Mouse (Mus musculus): ENCODE results near the gene Hsph1. TPM values are rescaled to one million over a fixed set of nuclear protein-coding genes. Genes with fewer than 3 reads are reported as not detected.

The Hsph1 gene
- polyA plus RNA-seq, 1 experiment from 2014 or later, result 72.5 TPM

DNA sequence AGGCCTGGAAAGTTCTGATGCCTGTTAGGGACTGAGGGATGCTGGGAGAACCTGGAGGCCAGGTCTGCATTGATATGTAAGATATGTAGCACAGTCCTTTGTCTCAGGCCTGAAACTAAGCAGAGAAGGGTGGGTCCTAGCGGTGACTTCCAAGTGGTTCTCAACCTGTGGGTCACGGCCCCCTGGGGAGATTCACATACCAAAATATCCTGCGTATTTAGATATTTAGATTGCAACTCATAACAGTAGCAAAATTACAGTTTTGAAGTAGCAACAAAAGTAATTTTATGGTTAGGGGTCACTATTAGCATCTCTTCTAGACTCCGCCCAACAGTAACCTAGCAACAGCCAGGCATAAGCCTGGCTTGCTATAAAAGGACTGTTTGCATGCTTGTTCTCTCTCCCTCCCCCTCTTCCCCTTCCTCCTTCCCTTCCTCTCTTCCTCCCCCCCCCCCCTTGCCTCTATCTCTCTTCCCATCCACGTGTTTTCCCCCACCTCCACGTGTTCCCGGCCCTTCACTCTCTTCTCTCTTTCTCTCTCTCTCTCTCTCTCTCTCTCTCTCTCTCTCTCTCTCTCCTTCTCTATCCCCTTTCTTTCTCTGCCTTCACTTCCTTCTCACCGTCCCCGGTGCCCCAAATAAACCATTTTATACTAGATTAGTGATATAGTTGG lies 22.7 kb upstream of the Hsph1 start:
- no peak overlapping the region for H3K27ac ChIP-seq
- 64% methylated on average over 9 of the region's 9 CpGs for WGBS
- no peaks in the 10 kb centered on the region for H3K36me3 ChIP-seq
- H3K4me3 ChIP-seq, result no peak overlapping the region
- H3K9ac ChIP-seq, result no peak overlapping the region
- no peaks in the 10 kb centered on the region for H3K27me3 ChIP-seq
- H3K9me3 ChIP-seq, result peaks cover 7% of the 10 kb centered on the region
- no peak overlapping the region for H3K4me2 ChIP-seq (replicated peaks)
- ATAC-seq (ENCODE audit: low FRiP score, low read depth), result no peak
- H3K4me1 ChIP-seq, result no peaks in the 10 kb centered on the region

DNA sequence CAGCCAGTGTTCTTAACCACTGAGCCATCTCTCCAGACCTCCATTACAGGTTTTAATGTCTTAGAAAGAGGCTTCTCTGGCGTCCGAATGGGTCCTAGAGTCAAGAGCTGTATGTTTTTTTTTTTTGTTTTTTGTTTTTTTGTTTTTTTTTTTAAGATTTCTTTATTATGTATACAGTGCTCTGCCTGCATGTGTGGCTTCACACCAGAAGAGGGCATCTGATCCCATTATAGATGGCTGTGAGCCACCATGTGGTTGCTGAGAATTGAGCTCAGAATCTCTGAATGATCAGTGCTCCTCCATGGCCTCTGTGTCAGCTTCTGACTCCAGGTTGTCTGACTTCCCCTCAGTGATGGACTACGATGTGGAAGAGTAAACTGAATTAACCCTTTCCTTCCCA lies 21.8 kb upstream of the Hsph1 start:
- Histone ChIP-seq H3K4me1 (no peaks in the 10 kb centered on the region), H3K4me2 (replicated peaks) (no peak overlapping the region), H3K36me3 (no peaks in the 10 kb centered on the region), H3K4me3 (no peak overlapping the region), H3K9ac (no peak overlapping the region), H3K27ac (no peak overlapping the region), H3K27me3 (no peaks in the 10 kb centered on the region), H3K9me3 (peaks cover 7% of the 10 kb centered on the region)
- no peak for ATAC-seq (ENCODE audit: low FRiP score, low read depth)
- WGBS, result 63% methylated on average over 3 of the region's 3 CpGs

DNA sequence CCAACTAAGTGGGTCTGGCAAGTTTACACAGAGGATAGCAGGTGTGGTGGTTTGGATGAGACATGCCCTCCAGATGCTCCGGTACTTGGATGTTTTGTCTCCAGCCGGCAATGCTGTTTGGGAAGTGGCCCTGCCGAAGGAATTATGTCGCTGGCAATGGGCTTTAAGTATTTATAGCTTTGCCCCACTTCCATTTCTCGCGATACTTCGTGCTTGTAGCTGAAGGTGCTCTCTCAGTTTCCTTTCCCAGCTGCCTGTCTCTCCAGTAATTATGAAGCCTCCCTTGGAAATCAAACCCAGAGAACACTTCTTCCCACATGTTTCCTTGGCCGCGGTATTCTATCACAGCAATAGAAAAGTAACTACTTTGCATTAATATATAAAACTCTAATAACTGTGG lies 19.5 kb upstream of the Hsph1 start:
- Histone ChIP-seq H3K4me3 (no peak overlapping the region), H3K9ac (no peak overlapping the region), H3K9me3 (no peaks in the 10 kb centered on the region), H3K4me2 (replicated peaks) (no peak overlapping the region), H3K36me3 (no peaks in the 10 kb centered on the region), H3K27me3 (no peaks in the 10 kb centered on the region), H3K27ac (no peak overlapping the region), H3K4me1 (no peaks in the 10 kb centered on the region)
- WGBS, result 85% methylated on average over 9 of the region's 9 CpGs
- ATAC-seq (ENCODE audit: low FRiP score, low read depth), result no peak

DNA sequence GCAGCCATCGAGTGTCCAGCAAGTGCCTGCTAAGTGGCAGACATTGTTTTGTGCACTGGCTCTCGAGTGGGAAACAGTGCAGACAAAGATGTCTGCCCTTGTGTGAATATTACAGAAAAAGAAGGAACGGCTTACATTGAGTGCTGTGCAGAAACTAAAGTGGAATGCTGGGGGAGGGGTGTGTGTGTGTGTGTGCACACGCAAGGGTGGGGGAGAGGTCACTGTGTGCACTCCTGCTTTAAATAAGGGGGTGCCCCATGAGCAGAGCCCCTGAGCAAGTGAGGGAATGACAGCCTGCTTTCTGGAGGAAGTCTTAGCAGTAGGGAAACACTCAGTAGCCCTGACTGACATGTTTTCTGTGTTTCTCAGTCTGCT lies 14.0 kb upstream of the Hsph1 start:
- no peak for ATAC-seq (ENCODE audit: low FRiP score, low read depth)
- Histone ChIP-seq H3K4me2 (replicated peaks) (no peak overlapping the region), H3K4me3 (no peak overlapping the region), H3K9ac (no peak overlapping the region), H3K27ac (no peak overlapping the region), H3K36me3 (no peaks in the 10 kb centered on the region), H3K27me3 (no peaks in the 10 kb centered on the region), H3K9me3 (no peaks in the 10 kb centered on the region), H3K4me1 (peaks cover 8% of the 10 kb centered on the region; the same call in 1 of the 2 replicates)
- WGBS, result 62% methylated on average over 4 of the region's 4 CpGs

DNA sequence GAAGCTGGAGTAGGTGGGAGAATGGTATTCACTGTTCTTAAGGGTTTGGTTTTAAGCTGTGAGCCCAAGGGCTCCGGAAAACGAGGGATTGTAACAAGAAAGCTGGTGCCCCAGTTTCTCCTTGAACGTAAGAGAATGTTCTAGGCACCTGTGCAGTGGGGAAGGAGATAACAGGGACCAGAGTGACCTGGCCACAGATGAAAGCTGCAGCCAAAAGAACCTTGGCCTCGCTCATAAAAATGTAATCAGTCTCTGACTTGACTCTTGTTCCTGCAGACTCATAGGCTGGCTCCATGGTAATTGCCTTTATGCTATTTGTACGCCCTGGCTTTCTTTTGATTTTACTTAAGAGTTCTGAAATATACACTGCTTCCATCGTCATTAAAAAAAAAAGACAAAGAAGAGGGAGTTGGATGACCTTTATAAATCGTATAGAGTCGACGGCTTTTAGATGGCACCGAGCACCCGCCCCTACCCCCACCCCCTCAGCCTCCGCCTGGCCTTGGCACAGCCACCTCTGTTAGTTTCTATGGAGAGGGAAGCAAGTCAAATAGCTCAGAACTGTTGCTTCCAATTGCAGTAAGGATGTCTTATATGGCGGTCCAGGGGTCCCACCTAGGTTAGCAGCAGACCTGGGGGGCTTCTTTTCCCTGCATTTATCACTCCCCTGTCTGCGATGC lies 13.5 kb upstream of the Hsph1 start:
- 81% methylated on average over 14 of the region's 14 CpGs for WGBS
- H3K9me3 ChIP-seq, result no peaks in the 10 kb centered on the region
- no peak overlapping the region for H3K4me2 ChIP-seq (replicated peaks)
- no peaks in the 10 kb centered on the region for H3K27me3 ChIP-seq
- ATAC-seq (ENCODE audit: low FRiP score, low read depth), result no peak
- no peak overlapping the region for H3K9ac ChIP-seq
- H3K36me3 ChIP-seq, result no peaks in the 10 kb centered on the region
- H3K4me3 ChIP-seq, result no peak overlapping the region
- no peak overlapping the region for H3K27ac ChIP-seq
- H3K4me1 ChIP-seq, result peaks cover 8% of the 10 kb centered on the region; the same call in 1 of the 2 replicates

DNA sequence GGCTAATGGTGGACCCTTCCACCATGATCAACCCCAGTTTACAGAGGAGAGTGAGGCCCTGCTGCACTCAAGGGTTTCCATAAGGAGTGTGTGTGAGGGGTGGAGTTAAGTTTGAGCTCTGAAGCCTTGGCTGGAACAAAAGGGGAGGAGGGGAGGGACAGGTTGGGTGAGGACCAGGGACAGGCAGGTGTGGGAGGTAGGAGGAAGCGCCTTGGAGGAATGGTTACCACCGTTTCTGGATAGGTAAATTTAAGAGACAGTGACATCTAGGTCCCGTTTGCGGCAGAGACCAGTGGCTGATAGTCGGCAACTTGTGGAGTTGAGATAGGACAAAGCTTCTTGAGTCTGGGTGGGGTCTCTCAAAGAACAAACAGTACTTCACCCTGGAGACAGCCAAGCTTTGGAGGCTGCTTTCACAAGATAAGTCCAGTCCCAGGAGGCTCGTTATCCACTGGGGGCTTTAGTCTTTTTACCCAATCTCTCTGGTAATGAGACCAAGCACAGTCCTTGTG lies 12.8 kb upstream of the Hsph1 start:
- Histone ChIP-seq H3K9ac (no peak overlapping the region), H3K4me2 (replicated peaks) (no peak overlapping the region), H3K9me3 (no peaks in the 10 kb centered on the region), H3K27me3 (no peaks in the 10 kb centered on the region), H3K4me3 (no peak overlapping the region), H3K27ac (no peak overlapping the region), H3K4me1 (peaks cover 8% of the 10 kb centered on the region; the same call in 1 of the 2 replicates), H3K36me3 (no peaks in the 10 kb centered on the region)
- 72% methylated on average over 6 of the region's 6 CpGs for WGBS
- no peak for ATAC-seq (ENCODE audit: low FRiP score, low read depth)

DNA sequence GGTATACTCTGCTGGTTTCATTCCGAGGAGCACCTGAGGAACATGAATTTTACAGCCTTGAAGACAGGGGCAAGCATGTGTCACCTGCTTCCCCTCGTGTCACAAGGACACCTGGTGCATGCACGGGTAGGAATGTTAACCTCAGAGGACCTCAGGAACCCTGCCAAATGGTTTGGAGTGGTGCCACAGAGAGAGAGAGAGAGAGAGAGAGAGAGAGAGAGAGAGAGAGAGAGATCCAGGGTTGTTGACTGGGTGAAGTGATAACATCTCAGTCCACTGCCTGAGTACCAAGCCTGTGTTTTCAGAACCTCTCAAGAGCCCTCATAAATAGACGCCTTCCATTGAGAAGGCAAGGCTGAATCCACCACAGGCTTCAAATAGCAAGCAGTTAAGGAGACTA lies 12.0 kb upstream of the Hsph1 start:
- WGBS, result 43% methylated on average over 4 of the region's 4 CpGs
- H3K9me3 ChIP-seq, result no peaks in the 10 kb centered on the region
- no peak for ATAC-seq (ENCODE audit: low FRiP score, low read depth)

DNA sequence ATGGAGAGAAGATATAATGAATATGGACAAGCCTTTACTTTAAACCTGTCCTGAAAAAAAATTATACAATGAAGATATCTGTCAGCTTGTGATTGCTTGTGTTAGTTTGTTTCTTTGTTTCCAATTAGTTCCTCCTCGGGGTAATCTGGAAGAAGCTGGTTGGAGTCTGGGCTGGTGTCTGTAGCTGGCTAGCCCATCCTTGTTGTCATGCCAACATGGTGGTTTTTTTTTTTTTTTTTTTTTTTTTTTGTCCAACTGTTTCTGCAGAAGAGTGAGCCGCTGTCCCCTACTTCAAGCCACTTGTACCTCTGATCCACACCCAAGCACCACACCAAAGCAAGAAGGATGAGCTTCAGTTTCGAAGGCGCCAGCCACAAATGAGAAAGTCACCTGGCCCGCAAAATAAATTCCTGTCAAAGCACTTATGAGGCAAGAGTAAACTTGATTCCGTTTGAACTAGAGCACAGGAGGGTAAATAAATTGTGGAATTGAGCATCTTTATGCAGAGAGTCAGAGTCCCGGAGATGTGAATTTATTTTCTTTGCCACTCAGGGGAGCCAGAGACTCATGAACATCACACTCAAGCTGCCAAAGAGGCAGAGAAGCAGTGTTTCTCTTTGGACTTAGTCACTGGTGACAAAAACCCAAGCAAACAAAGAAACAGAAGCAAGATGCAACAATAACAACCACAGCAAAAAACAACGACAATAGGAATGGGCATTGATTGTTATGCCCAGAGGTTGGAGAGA lies 11.4 kb upstream of the Hsph1 start:
- Histone ChIP-seq H3K9ac (no peak overlapping the region), H3K36me3 (no peaks in the 10 kb centered on the region), H3K4me1 (peaks cover 8% of the 10 kb centered on the region; the same call in 1 of the 2 replicates), H3K4me2 (replicated peaks) (no peak overlapping the region), H3K27me3 (no peaks in the 10 kb centered on the region), H3K4me3 (no peak overlapping the region), H3K9me3 (no peaks in the 10 kb centered on the region), H3K27ac (no peak overlapping the region)
- 73% methylated on average over 8 of the region's 8 CpGs for WGBS
- no peak for ATAC-seq (ENCODE audit: low FRiP score, low read depth)

More for the DNA sequence above, 12.0 kb upstream of the Hsph1 start:
- Histone ChIP-seq H3K9ac (no peak overlapping the region), H3K4me2 (replicated peaks) (no peak overlapping the region), H3K27ac (no peak overlapping the region), H3K36me3 (no peaks in the 10 kb centered on the region), H3K4me1 (peaks cover 8% of the 10 kb centered on the region; the same call in 1 of the 2 replicates), H3K4me3 (no peak overlapping the region), H3K27me3 (no peaks in the 10 kb centered on the region)

DNA sequence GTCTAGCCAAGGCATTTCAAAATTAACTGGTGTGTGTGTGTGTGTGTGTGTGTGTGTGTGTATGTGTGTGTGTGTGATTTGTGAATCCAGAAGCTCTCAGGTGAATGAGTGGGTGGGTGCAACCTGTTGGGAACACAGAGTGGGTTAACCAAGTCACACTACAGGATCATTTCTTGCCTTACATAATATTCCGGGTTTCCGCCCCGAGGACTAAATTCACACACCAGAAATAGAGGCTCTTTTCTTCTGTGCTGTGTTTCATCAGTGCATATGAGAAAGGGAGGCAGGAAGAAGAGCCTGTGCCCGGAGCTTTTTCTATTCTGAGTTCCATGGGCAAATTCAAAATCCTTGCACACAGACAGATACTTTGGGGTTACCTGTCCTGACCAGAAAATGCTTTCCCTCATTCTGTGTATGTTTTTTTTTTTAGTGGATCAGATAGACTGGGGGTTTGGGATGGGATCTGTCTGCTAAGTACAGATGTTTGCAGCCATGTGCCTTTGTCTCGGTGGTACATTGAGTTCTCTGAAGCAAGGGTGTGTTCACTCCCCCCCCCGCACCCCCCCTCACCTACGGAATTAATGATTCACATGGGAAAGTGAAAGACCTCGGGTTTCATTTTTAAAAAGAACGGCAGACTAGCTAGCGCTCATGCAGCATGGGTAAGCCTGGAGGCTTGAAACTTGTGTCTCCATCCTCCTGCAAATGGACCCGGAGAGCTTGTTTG lies 6.8 kb upstream of the Hsph1 start:
- Histone ChIP-seq H3K4me1 (0 out of 2 replicates have a peak, but pooled peaks cover under 1% of the 10 kb centered on the region), H3K4me2 (replicated peaks) (no peak overlapping the region), H3K9ac (no peak overlapping the region), H3K36me3 (no peaks in the 10 kb centered on the region), H3K27me3 (no peaks in the 10 kb centered on the region), H3K27ac (no peak overlapping the region), H3K4me3 (no peak overlapping the region), H3K9me3 (no peaks in the 10 kb centered on the region)
- no peak for ATAC-seq (ENCODE audit: low FRiP score, low read depth)
- WGBS, result 74% methylated on average over 11 of the region's 11 CpGs

DNA sequence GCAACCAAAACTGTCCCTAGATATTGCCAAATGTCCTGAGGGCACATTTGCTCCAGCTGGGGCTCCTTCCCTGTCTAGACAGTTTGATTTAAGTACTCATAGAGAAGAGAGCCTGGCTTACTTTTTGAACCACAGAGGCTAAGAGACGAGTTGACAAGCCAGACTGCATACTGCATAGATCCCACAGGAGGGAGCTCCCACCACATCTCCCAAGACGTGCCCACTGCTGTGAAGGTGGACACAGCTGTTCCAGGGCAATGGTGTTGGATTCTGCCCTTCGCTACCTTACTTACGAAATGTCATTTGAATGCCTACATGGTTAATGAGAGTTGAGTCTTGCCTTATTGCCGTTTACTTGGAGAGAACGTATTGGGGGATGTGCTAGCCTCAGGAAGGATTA lies 6.2 kb upstream of the Hsph1 start:
- Histone ChIP-seq H3K4me1 (0 out of 2 replicates have a peak, but pooled peaks cover 1% of the 10 kb centered on the region), H3K4me2 (replicated peaks) (no peak overlapping the region), H3K27me3 (no peaks in the 10 kb centered on the region), H3K27ac (no peak overlapping the region), H3K4me3 (no peak overlapping the region), H3K9me3 (no peaks in the 10 kb centered on the region), H3K36me3 (no peaks in the 10 kb centered on the region), H3K9ac (no peak overlapping the region)
- ATAC-seq (ENCODE audit: low FRiP score, low read depth), result no peak
- WGBS, result 43% methylated on average over 6 of the region's 6 CpGs

DNA sequence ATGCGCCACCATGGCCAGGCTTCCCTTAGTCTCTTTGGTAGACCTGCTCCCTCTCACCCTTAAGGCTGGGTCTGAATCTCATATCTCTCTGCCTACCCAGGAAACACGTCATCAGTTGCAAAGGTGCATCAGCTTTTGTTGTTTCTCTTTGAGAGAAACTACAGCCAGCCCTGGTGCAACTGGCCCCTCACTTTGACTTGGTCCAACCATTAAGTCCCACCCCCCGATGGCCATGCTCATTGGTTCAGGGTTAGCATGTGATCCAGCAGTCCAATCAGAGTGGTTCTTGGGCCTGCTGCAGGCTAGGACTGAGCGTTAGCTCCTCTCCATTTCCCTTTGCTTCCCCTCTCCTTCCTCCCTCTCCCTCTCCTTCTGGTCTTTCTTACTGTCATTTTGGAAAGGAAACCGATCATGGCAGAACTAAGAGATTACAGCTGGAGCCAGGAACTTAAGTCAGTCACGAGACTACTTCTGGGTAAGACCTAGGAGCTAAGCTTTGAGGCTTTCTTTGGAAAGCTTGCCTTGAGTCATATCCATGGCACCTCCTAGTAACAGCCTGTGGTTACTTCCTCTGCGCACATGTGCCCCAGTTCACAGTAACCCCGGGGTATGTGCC lies 5.2 kb upstream of the Hsph1 start:
- Histone ChIP-seq H3K9ac (no peak overlapping the region), H3K27ac (no peak overlapping the region), H3K9me3 (no peaks in the 10 kb centered on the region), H3K27me3 (no peaks in the 10 kb centered on the region), H3K4me1 (0 out of 2 replicates have a peak, but pooled peaks cover 3% of the 10 kb centered on the region), H3K36me3 (no peaks in the 10 kb centered on the region), H3K4me2 (replicated peaks) (no peak overlapping the region), H3K4me3 (no peak overlapping the region)
- WGBS, result 79% methylated on average over 8 of the region's 8 CpGs
- no peak for ATAC-seq (ENCODE audit: low FRiP score, low read depth)
